Mouse (Mus musculus) neural tube, embryonic 15.5 days (tissue): ENCODE results near the gene Kank3. TPM values are rescaled to one million over a fixed set of nuclear protein-coding genes. Genes with fewer than 3 reads are reported as not detected.
A peak's percentile ranks its signal among the peaks of the same experiment; 100 is the strongest.

ENCODE experiments used
- ATAC-seq: fragments of 200-750 bp; cut with Nextera tagmentation; 2 replicates; pipeline ENCODE4 v1.8.0; 2017; ENCODE audit warnings: mild to moderate bottlenecking, moderate TSS enrichment, moderate library complexity; ENCODE audit not compliant: low FRiP score
- H3K27ac ChIP-seq: fragments of 300-500 bp; sonication (generic); replicated peaks from 2 replicates; pipeline ENCODE4 v1.5.1; 2015; ENCODE audit warnings: mild to moderate bottlenecking, inconsistent platforms
- H3K27me3 ChIP-seq: fragments of 300-500 bp; sonication (generic); replicated peaks from 2 replicates; pipeline ENCODE4 v1.6.1; 2015; ENCODE audit warnings: inconsistent platforms
- H3K36me3 ChIP-seq: fragments of 300-500 bp; sonication (generic); 2 replicates; pipeline ENCODE4 v1.6.1; 2015; ENCODE audit warnings: inconsistent platforms
- H3K4me1 ChIP-seq: fragments of 300-500 bp; sonication (generic); 2 replicates; pipeline ENCODE4 v1.6.1; 2015; ENCODE audit warnings: inconsistent platforms
- H3K4me2 ChIP-seq: fragments of 300-500 bp; sonication (generic); 2 replicates; pipeline ENCODE4 v1.6.1; 2015; ENCODE audit warnings: inconsistent platforms, mild to moderate bottlenecking, moderate library complexity
- H3K4me3 ChIP-seq: fragments of 300-500 bp; sonication (generic); replicated peaks from 2 replicates; pipeline ENCODE4 v1.5.1; 2015; ENCODE audit warnings: mild to moderate bottlenecking, inconsistent platforms
- H3K9ac ChIP-seq: fragments of 300-500 bp; sonication (generic); replicated peaks from 2 replicates; pipeline ENCODE4 v1.6.1; 2015; ENCODE audit warnings: mild to moderate bottlenecking, inconsistent platforms
- H3K9me3 ChIP-seq: fragments of 300-500 bp; sonication (generic); replicated peaks from 2 replicates; pipeline ENCODE4 v1.6.1; 2016; ENCODE audit warnings: inconsistent platforms
- WGBS: fragments of 180-500 bp; shearing (Covaris S2); methylation state at CpG from one replicate; pipeline ENCODE4 v1.1.7; 2015; ENCODE audit warnings: mixed read lengths; 5-methylcytosine and 5-hydroxymethylcytosine counted together
- polyA plus RNA-seq: library from polyadenylated mRNA; unstranded; fragments of >200 nt; fragmentation: Nextera tagmentation; extraction: Ambion mirVana; gene quantifications from 2 replicates; pipeline ENCODE4 v1.2.1, GENCODE M21; 2015

Kank3 gene
- polyA plus RNA-seq, 1 experiment from 2014 or later = 46.7 TPM

DNA sequence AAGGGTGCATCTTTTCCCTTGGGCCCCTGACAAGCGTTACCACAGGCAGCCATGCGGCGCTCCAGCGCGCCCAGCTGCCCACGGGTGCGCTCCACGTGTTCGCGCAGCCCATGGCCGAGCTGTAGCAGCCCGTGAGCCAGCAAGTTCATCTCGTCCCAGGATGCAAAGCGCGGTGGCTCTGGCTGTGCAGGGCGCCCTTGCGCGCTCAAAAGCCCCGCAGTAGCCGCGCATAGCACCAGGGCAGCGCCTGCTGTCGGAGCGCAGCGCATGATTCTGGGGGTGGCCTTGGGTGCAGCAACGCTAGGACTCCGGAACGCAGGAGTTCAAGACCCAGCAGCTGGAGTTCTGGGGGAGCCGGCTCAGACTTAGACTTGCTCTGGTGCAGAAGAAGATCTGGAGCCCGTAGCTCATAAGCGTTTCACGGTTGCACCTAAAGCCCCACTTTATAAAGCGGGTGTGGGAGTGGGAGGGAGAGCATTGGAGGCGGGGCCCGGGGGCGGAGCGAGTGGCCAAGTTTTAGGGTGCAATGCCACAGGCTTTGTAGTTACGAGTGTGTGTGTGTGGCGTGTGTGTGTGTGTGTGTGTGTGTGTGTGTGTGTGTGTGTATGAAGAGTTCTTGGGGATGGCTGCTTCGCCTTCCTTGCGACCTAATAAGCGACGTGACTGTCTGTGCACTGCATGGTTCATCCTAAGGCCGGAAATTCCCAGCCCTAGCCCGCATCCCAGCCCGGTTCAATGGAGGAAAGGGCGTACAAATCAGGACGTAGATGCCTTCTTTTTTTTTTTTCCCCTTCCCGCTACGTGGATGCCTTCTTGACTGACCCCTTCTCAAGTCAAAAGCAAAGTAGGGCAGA is 29.0 kb upstream of the Kank3 start, which contains the start of gene Angptl4:
Gene Angptl4, minus strand, starts transcription at position 707 of the 854 bp plus-strand sequence.
- peak within 1 kb of the TSS; percentile 73 for H3K27ac ChIP-seq
- H3K9me3 ChIP-seq = no peaks in the 10 kb centered on the region
- ATAC-seq = peak; percentile 79
- peaks cover 3% of the 10 kb centered on the region; the same call in 1 of the 2 replicates for H3K27me3 ChIP-seq
- H3K4me1 ChIP-seq = peaks cover 31% of the 10 kb centered on the region
- peak within 1 kb of the TSS; percentile 52 for H3K4me3 ChIP-seq
- H3K36me3 ChIP-seq = no peaks in the 10 kb centered on the region; the same call in 1 of the 2 replicates
- H3K4me2 ChIP-seq = peak within 1 kb of the TSS; percentile 95
- 2% methylated on average over 50 of the region's 50 CpGs for WGBS
- H3K9ac ChIP-seq = peak within 1 kb of the TSS; percentile 48

DNA sequence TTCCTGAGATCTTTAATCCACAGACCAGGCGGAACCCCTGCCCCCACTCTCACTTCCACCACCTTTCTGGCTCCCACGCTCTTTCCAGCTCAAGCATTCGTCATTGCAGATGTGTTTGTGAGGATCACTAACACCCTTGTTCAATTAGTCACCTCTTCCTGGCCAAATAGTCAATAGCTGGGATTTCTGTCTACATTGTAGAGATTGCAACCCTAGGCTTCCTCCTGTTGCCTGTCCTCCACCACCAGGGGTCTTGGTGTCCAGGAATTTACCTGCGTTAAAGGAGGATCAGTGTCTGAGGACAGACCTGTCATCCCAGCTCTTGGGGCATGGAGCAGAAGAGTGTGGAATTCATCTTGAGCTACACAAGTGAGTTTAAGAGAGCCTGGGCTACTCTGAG is 28.3 kb upstream of the Kank3 start:
- peaks cover 3% of the 10 kb centered on the region; the same call in 1 of the 2 replicates for H3K27me3 ChIP-seq
- H3K4me2 ChIP-seq = peak overlapping the region; percentile 95
- no peaks in the 10 kb centered on the region for H3K9me3 ChIP-seq
- peaks cover 31% of the 10 kb centered on the region for H3K4me1 ChIP-seq
- peak overlapping the region; percentile 48; the same call in 1 of the 2 replicates for H3K9ac ChIP-seq
- H3K36me3 ChIP-seq = no peaks in the 10 kb centered on the region; the same call in 1 of the 2 replicates
- H3K27ac ChIP-seq = no peak overlapping the region
- H3K4me3 ChIP-seq = 0 out of 2 replicates have a peak overlapping the region, but pooled peaks have one; percentile 52
- WGBS = 61% methylated on average over 4 of the region's 4 CpGs
- no peak for ATAC-seq

DNA sequence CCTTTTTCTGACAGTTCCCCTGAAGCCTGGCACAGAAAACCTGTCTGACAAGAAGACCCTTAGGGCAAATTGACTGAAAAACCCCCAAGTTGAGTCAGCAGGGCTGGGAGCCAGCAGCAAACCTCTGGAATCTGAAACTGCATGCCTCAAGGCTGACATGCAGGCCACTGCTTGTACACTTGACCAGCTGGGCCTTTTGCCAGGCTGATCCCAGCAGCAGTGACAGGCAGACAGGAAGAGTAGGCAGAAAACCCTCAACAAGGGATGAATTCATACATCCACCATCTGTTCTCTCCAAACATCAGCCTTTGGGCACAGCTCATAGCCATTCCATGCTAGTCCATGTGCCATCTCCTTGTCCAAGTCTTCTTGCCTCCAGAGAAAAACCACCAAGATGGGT is 26.9 kb upstream of the Kank3 start:
- H3K27me3 ChIP-seq = peaks cover 3% of the 10 kb centered on the region; the same call in 1 of the 2 replicates
- H3K36me3 ChIP-seq = no peaks in the 10 kb centered on the region
- H3K27ac ChIP-seq = no peak overlapping the region
- no peak for ATAC-seq
- no peaks in the 10 kb centered on the region for H3K9me3 ChIP-seq
- H3K4me1 ChIP-seq = peaks cover 28% of the 10 kb centered on the region
- H3K4me3 ChIP-seq = no peak overlapping the region
- H3K4me2 ChIP-seq = no peak overlapping the region
- H3K9ac ChIP-seq = no peak overlapping the region

DNA sequence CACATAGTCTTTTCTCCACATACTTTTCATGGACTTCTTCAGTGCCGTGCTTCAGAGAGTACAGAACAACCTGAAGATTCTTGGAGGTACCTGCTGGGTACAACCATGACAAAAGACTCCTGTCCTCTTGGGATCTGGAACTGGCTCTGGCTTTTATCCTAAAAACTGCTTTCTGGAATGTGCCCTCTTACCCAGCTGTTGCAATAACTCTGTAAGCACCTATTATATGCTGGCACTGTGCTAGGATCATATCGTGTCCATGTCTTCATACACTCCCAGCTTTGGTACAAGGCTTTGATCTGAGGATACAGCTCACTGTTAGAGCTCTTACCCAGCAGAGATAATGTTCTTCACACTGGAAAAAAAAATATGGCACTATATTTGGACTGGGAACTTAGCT is 25.4 kb upstream of the Kank3 start:
- ATAC-seq = no peak
- Histone ChIP-seq H3K9me3 (no peaks in the 10 kb centered on the region), H3K4me3 (no peak overlapping the region), H3K4me2 (no peak overlapping the region), H3K27me3 (peaks cover 3% of the 10 kb centered on the region; the same call in 1 of the 2 replicates), H3K27ac (no peak overlapping the region), H3K9ac (no peak overlapping the region), H3K4me1 (peaks cover 22% of the 10 kb centered on the region), H3K36me3 (no peaks in the 10 kb centered on the region)
- 86% methylated on average over 2 of the region's 2 CpGs for WGBS

DNA sequence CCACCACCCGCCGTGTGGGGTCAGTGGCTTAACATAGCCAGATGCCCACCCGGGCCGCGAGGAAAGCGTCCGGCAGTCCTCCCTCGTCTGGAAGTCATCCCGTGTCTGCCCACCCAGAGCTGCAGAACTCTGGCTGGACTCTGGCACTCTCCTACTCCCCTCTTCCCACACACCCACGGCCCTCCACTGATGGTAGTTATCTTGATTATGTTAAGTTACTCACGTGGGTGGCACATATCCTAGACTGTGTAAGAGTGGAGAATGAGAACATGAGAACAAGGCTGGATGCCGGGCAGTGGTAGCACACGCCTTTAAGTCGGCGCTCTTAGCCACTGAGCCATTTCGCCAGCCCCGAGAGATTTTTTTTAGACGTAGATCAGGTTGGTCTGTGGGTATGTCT is 23.9 kb upstream of the Kank3 start:
- Histone ChIP-seq H3K4me2 (no peak overlapping the region), H3K36me3 (no peaks in the 10 kb centered on the region), H3K4me3 (no peak overlapping the region), H3K4me1 (peaks cover 15% of the 10 kb centered on the region), H3K27ac (no peak overlapping the region), H3K9ac (no peak overlapping the region), H3K27me3 (peaks cover 3% of the 10 kb centered on the region; the same call in 1 of the 2 replicates), H3K9me3 (no peaks in the 10 kb centered on the region)
- no peak for ATAC-seq
- 86% methylated on average over 18 of the region's 18 CpGs for WGBS

DNA sequence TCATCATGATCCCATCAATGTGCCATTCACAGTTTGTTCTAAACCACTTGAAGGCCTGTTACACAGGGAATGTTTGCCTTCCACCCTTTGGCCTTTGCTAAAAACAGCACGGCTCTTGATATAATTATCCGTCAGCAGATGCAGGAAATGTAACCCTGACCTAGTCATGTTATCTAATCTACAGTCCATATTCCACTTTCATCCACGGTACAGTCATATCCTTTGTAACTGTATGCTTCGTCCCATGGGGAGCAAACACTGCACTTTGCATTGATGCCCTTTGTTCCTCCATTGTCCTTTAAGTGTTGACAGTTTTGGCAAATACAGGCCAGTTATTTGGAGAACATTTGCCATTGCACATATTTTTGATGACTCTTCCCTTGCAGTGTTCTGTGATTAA is 21.6 kb upstream of the Kank3 start:
- Histone ChIP-seq H3K4me1 (no peaks in the 10 kb centered on the region), H3K9me3 (no peaks in the 10 kb centered on the region), H3K27me3 (no peaks in the 10 kb centered on the region), H3K4me2 (no peak overlapping the region), H3K4me3 (no peak overlapping the region), H3K27ac (no peak overlapping the region), H3K36me3 (no peaks in the 10 kb centered on the region), H3K9ac (no peak overlapping the region)
- WGBS = 80% methylated on average over 4 of the region's 4 CpGs
- no peak for ATAC-seq

DNA sequence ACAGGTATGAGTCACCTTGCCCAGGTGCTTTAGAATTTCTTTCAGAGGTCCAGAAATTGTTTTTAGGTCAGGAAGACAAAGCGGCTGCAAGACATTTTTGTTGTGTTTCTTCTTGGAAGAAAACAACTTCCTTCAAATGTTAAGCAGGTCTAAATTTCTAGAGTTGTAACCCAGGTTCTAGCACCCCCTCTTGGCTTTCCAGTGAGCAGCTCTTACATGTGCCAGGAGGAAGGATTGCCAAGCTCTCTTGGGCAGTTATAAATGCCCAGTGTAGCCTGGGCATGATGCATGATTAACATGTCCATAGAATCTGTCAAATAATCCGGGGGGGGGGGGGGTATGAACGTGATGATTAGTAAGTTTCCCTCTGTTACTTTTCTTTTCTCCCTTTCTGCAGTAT is 12.0 kb upstream of the Kank3 start:
- 61% methylated on average over 3 of the region's 3 CpGs for WGBS
- no peak overlapping the region for H3K4me2 ChIP-seq
- no peaks in the 10 kb centered on the region for H3K27me3 ChIP-seq
- H3K4me3 ChIP-seq = no peak overlapping the region
- no peak overlapping the region for H3K27ac ChIP-seq
- no peaks in the 10 kb centered on the region for H3K36me3 ChIP-seq
- ATAC-seq = no peak
- no peak overlapping the region for H3K9ac ChIP-seq
- no peaks in the 10 kb centered on the region for H3K4me1 ChIP-seq
- no peaks in the 10 kb centered on the region for H3K9me3 ChIP-seq

DNA sequence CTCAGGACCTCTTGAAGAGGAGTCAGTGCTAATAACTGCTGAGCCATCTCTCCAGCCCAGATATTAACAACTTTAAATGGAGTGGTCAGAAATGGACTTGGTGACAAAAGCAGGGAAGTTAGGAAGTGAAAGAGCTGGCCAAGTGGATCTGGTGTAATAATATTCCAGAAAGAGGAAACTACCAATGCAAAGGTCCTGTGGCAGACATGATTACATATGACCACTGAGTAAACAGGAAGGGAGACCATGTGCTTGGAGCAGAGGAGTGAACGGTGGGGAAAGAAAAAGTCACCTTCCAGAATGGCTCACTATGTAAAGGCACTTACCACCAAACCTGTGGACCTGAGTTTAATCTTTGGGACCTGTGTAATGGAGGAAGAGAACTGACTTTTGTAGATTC is 11.0 kb upstream of the Kank3 start:
- WGBS = 59% methylated on average over 1 of the region's 1 CpGs
- Histone ChIP-seq H3K9me3 (no peaks in the 10 kb centered on the region), H3K4me1 (no peaks in the 10 kb centered on the region), H3K27ac (no peak overlapping the region), H3K36me3 (no peaks in the 10 kb centered on the region), H3K9ac (no peak overlapping the region), H3K4me2 (no peak overlapping the region), H3K27me3 (no peaks in the 10 kb centered on the region), H3K4me3 (no peak overlapping the region)
- ATAC-seq = no peak

DNA sequence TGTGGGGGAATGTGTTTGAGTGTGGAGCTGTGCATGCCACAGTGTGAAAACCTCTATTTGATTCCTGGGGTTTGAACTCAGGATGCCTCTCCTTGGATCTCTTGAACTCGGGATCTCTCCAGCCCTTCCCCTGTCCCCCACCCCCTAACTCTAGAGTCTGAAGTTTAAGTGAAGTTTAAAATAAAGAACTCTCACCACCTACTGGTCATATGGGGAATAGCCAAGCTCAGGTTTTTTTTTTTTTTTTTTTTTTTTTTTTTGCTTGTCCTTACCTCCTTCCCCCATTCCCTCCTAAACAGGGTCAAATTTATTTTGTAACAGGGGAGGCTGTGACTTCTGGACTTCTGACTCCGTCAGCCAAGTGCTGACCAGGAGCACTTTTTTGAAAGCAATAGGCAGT is 8.1 kb upstream of the Kank3 start:
- H3K27me3 ChIP-seq = no peaks in the 10 kb centered on the region; the same call in 1 of the 2 replicates
- 6% methylated on average over 2 of the region's 2 CpGs for WGBS

DNA sequence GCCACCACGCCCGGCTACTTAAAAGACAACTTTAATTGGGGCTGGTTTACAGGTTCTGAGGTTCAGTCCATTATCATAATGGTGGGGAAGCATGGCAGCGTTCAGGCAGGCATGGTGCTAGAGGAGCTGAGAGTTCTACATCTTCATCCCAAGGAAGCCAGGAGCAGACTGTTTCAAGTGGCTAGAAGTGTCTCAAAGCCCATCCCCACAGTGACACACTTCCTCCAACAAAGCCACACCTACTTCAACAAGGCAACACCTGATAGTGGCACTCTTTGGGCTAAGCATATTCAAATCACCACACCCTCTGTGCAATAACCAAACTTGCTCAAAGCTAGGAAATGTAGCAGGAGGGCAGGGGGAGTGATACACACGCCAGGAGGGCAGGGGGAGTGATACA is 6.1 kb upstream of the Kank3 start:
- no peaks in the 10 kb centered on the region for H3K4me1 ChIP-seq
- no peak for ATAC-seq
- H3K4me3 ChIP-seq = no peak overlapping the region
- H3K4me2 ChIP-seq = no peak overlapping the region
- H3K9me3 ChIP-seq = no peaks in the 10 kb centered on the region
- peaks cover 3% of the 10 kb centered on the region for H3K27me3 ChIP-seq
- H3K9ac ChIP-seq = no peak overlapping the region
- 63% methylated on average over 4 of the region's 4 CpGs for WGBS
- no peaks in the 10 kb centered on the region for H3K36me3 ChIP-seq
- H3K27ac ChIP-seq = no peak overlapping the region

More for the DNA sequence above, 8.1 kb upstream of the Kank3 start:
- Histone ChIP-seq H3K4me1 (no peaks in the 10 kb centered on the region), H3K4me3 (no peak overlapping the region), H3K9me3 (no peaks in the 10 kb centered on the region), H3K4me2 (no peak overlapping the region), H3K36me3 (no peaks in the 10 kb centered on the region), H3K27ac (no peak overlapping the region), H3K9ac (no peak overlapping the region)
- no peak for ATAC-seq

DNA sequence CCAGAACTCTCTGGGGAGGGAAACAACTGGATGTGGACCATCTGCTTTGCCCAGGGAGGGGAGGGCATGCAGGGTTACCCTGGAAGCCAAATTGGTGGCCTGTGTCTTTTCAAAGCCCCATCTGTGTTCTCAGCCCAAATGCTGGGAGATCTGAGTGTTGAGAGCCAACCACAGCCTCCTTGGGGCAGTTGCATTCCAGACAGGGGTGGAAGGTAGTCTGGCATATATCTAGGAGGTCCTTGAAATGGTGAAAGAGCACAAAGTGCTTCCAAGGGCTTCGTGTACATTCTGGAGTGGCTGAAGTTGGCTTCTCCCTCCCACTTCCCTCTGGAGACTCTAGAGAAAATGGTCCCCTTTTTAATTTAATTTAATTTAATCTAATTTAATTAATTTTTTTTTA is 5.6 kb upstream of the Kank3 start:
- no peaks in the 10 kb centered on the region for H3K4me1 ChIP-seq
- H3K4me2 ChIP-seq = no peak overlapping the region
- ATAC-seq = no peak
- no peaks in the 10 kb centered on the region for H3K36me3 ChIP-seq
- peaks cover 3% of the 10 kb centered on the region for H3K27me3 ChIP-seq
- no peak overlapping the region for H3K9ac ChIP-seq
- WGBS = 60% methylated on average over 1 of the region's 1 CpGs
- no peak overlapping the region for H3K27ac ChIP-seq
- H3K9me3 ChIP-seq = no peaks in the 10 kb centered on the region
- H3K4me3 ChIP-seq = no peak overlapping the region

DNA sequence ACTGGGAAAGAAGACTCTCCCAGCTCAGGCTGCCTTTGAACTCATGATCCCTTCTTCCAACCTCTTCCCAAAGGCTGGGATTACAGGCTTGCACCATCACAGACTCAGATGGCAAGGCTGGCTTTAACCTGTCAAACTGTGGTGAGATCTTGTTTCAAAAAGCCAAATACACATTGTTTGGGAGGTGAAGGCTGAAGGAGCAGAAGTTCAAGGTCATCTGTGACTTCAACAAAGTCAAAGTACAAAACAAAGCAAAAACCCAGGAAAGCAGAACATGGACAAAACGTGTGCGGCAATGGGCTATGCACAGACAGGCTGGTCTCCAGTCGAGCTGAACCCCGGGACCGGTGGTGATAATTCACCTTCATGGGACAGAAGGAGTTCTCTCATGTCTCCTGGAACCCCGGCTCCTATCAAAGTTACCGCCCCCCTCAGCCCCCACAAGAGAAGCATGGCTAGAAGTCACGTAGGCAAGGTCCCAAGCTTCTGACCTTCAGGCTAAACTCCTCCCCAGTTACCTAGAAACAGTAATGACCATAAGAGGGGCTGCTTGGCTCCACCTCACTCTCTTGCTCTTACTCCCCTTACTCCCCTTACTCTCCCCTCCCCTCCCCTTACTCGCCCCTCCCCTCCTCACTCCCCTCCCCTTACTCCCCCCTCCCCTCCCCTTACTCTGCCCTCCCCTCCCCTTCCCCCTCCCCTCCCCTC is 3.0 kb upstream of the Kank3 start:
- no peak overlapping the region for H3K4me2 ChIP-seq
- H3K27me3 ChIP-seq = peaks cover 11% of the 10 kb centered on the region
- H3K9me3 ChIP-seq = no peaks in the 10 kb centered on the region
- no peak overlapping the region for H3K27ac ChIP-seq
- H3K4me1 ChIP-seq = peaks cover 9% of the 10 kb centered on the region
- no peak for ATAC-seq
- H3K36me3 ChIP-seq = no peaks in the 10 kb centered on the region
- no peak overlapping the region for H3K4me3 ChIP-seq
- H3K9ac ChIP-seq = no peak overlapping the region
- WGBS = 62% methylated on average over 9 of the region's 9 CpGs
